Mouse (Mus musculus) cerebellum, adult 9-11 months (tissue): ENCODE results near the gene Foxo4.

Experiments
- DNase-seq: peaks from one replicate; pipeline ENCODE4 v3.0.0; 2022

Foxo4 gene

GRCm38 (mm10) chrX:101253952-101254729 lies at the start of gene Foxo4:
Gene Foxo4 (plus strand): TSS chrX:101254528.
- DNase-seq: peak; percentile 90

GRCm38 (mm10) chrX:101221834-101222795 lies 32.2 kb upstream of the Foxo4 start, which contains the start of gene Snx12:
Gene Snx12 (minus strand): TSS chrX:101222563.
- DNase-seq: peak; percentile 95

- no peak for DNase-seq
These were observed 31.5 kb upstream of the Foxo4 start for GRCm38 (mm10) chrX:101222796-101223162.

- no peak for DNase-seq
These were observed 9.3 kb upstream of the Foxo4 start for GRCm38 (mm10) chrX:101245011-101245410.

- no peak for DNase-seq
These were observed 412 bp downstream of the Foxo4 start for GRCm38 (mm10) chrX:101254740-101255139.

- no peak for DNase-seq
These were observed 2.3 kb downstream of the Foxo4 start for GRCm38 (mm10) chrX:101256603-101257002.

- DNase-seq: no peak
These were observed 6.4 kb downstream of the Foxo4 start for GRCm38 (mm10) chrX:101260441-101261325.

GRCm38 (mm10) chrX:101263892-101264291 lies 9.6 kb downstream of the Foxo4 start, which contains the start of gene Gm614:
Gene Gm614 (minus strand): TSS chrX:101263992.
- DNase-seq: no peak

- no peak for DNase-seq
These were observed 12.3 kb downstream of the Foxo4 start for GRCm38 (mm10) chrX:101266631-101267030.

- no peak for DNase-seq
These were observed 13.9 kb downstream of the Foxo4 start, which contains the start of gene Il2rg for GRCm38 (mm10) chrX:101268025-101268754. Gene Il2rg (minus strand): TSS chrX:101268255.

- no peak for DNase-seq
These were observed 14.4 kb downstream of the Foxo4 start, which contains the start of gene Gm20489 for GRCm38 (mm10) chrX:101268755-101269124. Gene Gm20489 (minus strand): TSS chrX:101269023.

GRCm38 (mm10) chrX:101273410-101273809 lies 19.1 kb downstream of the Foxo4 start:
- DNase-seq: no peak

- peak; percentile 93 for DNase-seq
These were observed 19.8 kb downstream of the Foxo4 start, which contains the start of gene Med12 for GRCm38 (mm10) chrX:101273875-101274738. Gene Med12 (plus strand): TSS chrX:101274030.

GRCm38 (mm10) chrX:101282813-101283212 lies 28.5 kb downstream of the Foxo4 start:
- no peak for DNase-seq

- DNase-seq: peak; percentile 55
These were observed 31.2 kb downstream of the Foxo4 start for GRCm38 (mm10) chrX:101285534-101285933.

- no peak for DNase-seq
These were observed 31.8 kb downstream of the Foxo4 start for GRCm38 (mm10) chrX:101285953-101286670.

GRCm38 (mm10) chrX:101287543-101287942 lies 33.2 kb downstream of the Foxo4 start:
- no peak for DNase-seq

GRCm38 (mm10) chrX:101288432-101288831 lies 34.1 kb downstream of the Foxo4 start:
- DNase-seq: no peak

- DNase-seq: no peak
These were observed 34.7 kb downstream of the Foxo4 start for GRCm38 (mm10) chrX:101289037-101289436.

- no peak for DNase-seq
These were observed 35.8 kb downstream of the Foxo4 start for GRCm38 (mm10) chrX:101290111-101290510.
